14 mouse cellular contexts compared by ENCODE assay signal in genomic region chr2:104856218-104856617, GRCm38 (mm10). TPM values are rescaled to one million over a fixed set of nuclear protein-coding genes. Genes with fewer than 3 reads are reported as not detected.
"Had no signal": no experiment of that assay in that cellular context is flagged by ENCODE, and none has a peak within 500 bp of the region (broad histone marks: within the 10 kb centered on the region; RNA-seq: fewer than 3 reads in every experiment).

No protein-coding gene starts in this region.

- DNase-seq: kidney, postnatal 14 days; kidney, postnatal 4 days; left cerebral cortex, postnatal 4 days; liver, postnatal 0 days; lung, embryonic 14.5 days; thymus, postnatal 36 days had no signal

- ATAC-seq: liver, postnatal 0 days; lung, postnatal 0 days; midbrain, embryonic 13.5 days had no signal

- H3K9ac ChIP-seq: limb, embryonic 12.5 days; limb, embryonic 15.5 days; liver, embryonic 14.5 days; liver, postnatal 0 days; lung, embryonic 14.5 days; midbrain, embryonic 13.5 days had no signal

- H3K36me3 ChIP-seq: limb, embryonic 12.5 days; limb, embryonic 15.5 days; midbrain, embryonic 13.5 days had no signal

- H3K4me3 ChIP-seq: limb, embryonic 12.5 days; limb, embryonic 15.5 days; midbrain, embryonic 13.5 days had no signal

- H3K4me1 ChIP-seq: limb, embryonic 12.5 days; limb, embryonic 15.5 days; midbrain, embryonic 13.5 days had no signal

- H3K9me3 ChIP-seq: limb, embryonic 12.5 days; limb, embryonic 15.5 days; midbrain, embryonic 13.5 days had no signal

- H3K27me3 ChIP-seq: limb, embryonic 15.5 days had no signal

- H3K4me2 ChIP-seq: limb, embryonic 12.5 days; limb, embryonic 15.5 days; liver, embryonic 11.5 days; lung, embryonic 14.5 days; midbrain, embryonic 13.5 days had no signal

- H3K27ac ChIP-seq: limb, embryonic 12.5 days; limb, embryonic 15.5 days; liver, embryonic 14.5 days; macrophage; midbrain, embryonic 13.5 days had no signal

RNA-seq across cellular contexts. Expression of gene Ccdc73, which starts 11.4 kb away (rescaled TPM):
- polyA plus RNA-seq: small intestine, adult 2 months had no signal
